Mouse (Mus musculus) erythroblast, adult 5-6 weeks (primary cell): ENCODE measurements around the gene Nxf1. TPM values are rescaled to one million over a fixed set of nuclear protein-coding genes. Genes with fewer than 3 reads are reported as not detected.
A peak's percentile ranks its signal among the peaks of the same experiment; 100 is the strongest.
"Not testable (repeated sequence)": the region's sequence is repeated elsewhere in the genome, so short reads cannot be mapped to it uniquely, and the experiment has no call there.

Experiments used
- ATAC-seq: replicated peaks from 2 replicates; pipeline ENCODE4 v1.8.0; 2016; ENCODE audit warnings: moderate number of reproducible peaks, mild to moderate bottlenecking, moderate TSS enrichment, inconsistent platforms; ENCODE audit not compliant: poor library complexity, low FRiP score, severe bottlenecking
- total RNA-seq, 2 experiments: library from RNA; stranded (forward) in 1 of 2; stranded (reverse) in 1 of 2; fragments of 150-400 nt in 1 of 2; fragments of 200-764, 138-1000 nt in 1 of 2; gene quantifications; 2 replicates each; pipeline versions ENCODE4 v1.2.3 to v1.2.4; 2015 to 2017; ENCODE audit warnings: low replicate concordance in 2 of 2

Nxf1 gene
- 135 and 146 TPM in 2 replicates for total RNA-seq (2015; ENCODE audit: low replicate concordance)
- 35.0 and 81.7 TPM in 2 replicates for total RNA-seq (2017; ENCODE audit: low replicate concordance)

DNA sequence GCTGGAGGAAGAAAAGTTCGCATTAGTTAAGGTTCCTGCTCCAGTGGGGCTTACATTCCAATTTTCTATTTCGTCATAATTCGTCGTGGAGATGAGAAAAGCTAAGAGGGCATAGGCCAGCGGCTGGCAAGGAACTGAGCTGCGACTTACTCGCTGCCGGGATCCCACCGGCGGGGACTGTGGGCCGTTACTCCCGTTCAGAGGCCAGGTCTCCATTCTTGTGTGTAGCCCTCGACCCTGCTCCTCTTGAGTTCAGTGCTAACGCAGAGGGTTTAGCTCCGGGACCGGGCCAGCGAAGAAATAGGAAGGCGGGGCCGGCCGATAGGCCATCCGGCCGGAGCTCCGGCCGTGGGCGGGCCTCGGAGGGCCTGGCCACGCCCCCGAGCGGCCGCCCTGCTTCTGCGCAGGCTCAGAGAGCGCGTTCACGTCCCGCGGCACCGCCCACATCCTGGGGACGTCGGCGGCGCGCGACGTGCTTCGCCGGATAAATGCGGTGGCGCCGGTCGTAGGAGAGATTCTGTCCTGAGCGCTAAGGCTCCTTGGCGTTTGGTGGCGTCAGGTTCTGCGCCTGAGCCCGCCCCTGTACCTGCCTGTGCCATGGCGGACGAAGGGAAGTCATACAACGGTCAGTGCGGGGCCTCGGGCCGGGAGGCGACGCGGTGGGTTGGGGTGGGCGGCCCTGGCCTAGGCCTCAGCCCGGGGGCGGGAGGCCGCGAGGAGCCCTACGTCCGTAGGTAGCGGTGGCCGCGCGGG, at the start of gene Nxf1:
Gene Nxf1 (plus strand): TSS at position 439 of the 753 bp plus-strand sequence.
- peak; percentile 91 for ATAC-seq

DNA sequence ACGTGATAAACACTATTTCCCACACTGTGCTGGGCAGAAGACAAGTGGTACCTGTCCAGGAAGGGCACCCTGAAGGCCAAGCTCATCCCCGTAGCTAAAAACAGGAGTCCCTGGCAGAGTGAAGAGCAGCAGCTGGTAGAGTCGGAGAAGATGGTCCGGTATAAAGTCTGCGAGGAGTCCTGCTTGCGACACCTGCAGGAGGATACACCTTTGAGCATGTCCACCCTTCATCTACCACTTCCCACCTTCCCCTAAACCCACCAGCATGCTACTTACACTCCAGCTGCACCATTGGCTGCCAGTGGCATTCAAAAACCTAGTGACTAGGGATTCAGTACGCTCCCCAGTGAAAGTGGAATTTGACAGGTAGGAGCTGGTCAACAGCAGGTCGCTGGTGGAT, 47.9 kb upstream of the Nxf1 start:
- no peak for ATAC-seq

DNA sequence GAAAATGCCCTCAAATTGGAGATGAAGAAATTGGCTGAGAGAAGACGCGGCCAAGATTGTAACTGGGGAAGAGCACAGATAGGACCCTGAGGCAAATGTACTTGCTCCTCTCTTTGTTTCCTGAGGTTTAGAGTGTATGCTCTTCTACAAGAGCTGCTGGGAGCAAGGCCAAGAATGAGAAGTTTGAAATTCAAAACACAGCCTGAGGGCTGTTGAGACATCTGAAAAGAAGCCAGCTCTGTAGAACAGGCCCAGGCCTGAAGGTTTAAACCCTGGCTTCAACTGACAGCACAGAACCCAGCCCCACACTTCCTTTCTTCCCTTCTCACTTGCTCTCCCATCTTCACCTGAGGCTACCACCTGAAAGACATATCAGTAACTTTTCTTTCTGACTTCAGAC, 46.8 kb upstream of the Nxf1 start:
- no peak for ATAC-seq

DNA sequence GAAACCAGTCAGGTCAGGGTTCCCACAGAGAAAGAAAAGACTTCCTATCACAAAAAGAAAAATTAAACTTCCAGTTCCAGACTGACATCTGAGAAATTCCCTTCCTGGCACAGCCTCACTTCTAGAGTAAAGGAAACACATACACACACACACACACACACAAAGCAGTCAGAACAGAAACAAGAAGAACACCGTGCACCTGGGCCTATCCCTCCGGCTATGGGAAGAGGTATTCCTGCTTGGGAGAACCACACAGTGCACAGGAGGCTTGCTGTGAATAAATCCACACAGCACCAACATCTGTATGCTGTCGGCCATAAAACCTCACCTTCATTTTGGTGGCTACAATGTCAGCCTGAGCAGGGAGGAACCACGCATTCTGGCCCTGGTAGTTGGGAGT, 45.4 kb upstream of the Nxf1 start:
- ATAC-seq, result no peak

DNA sequence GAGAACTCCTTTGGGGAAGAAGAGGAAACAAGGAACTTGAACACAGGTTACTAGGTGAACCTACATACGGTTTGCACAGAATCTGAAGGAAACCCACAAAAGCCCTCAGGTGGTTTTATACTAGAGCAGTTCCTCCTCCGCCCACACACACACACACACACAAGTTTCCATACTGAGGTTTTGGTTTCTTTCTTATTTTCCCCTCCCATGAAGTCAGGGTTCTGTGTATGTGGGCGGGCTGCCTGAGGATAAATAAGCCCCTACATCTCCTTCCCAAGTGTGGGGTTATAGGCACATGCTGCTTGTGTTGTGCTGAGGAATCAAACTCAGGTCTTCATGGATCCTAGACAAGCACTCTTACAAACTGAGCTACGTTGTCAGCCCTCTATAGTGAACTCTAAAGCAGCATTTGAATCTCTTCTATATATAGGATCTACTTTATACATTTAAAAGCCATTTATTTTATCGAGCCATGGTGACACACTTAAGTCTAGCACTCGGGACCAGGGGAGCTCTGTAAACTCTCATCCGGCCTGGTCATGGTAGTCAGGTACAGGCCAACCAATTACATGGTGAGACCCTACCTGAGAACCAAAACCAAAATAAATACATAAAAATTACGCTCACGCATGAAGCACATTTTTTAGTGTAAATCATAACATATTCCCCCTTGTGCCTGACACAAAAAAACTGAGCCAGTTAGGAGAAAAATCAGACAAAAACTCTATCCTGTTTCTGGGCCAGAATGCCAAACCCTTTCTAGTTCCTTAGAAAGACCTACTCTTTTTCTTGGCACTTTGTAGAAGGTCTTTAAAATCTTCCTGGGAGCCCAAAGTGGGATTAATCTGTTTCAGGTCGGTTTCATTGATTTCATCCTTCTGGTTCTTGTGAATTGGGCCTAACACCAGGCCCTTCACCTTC, 44.7 kb upstream of the Nxf1 start:
- no peak for ATAC-seq

DNA sequence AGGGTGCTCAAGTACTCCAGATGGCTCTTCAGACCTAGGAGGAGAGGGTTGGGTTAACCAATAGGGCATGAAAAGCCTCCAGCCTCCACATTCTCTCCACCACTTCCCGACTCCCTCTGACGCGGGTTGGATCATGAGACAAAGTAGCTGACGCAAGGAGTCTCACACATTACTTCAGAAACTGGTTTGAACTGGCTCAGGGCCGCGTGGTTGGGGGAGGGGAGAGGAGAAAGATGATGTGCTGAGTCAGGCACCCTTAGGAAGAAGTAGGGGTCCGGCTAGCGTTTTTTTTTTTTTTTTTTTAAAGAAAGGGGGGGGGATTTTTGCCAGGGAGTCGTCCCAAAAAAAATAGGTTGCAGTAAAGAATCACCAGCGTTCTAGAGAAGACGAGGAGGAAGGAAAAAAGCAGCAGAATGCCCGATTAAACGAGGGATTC, 44.0 kb upstream of the Nxf1 start:
- peak; percentile 26; the same call in 1 of the 2 replicates for ATAC-seq

DNA sequence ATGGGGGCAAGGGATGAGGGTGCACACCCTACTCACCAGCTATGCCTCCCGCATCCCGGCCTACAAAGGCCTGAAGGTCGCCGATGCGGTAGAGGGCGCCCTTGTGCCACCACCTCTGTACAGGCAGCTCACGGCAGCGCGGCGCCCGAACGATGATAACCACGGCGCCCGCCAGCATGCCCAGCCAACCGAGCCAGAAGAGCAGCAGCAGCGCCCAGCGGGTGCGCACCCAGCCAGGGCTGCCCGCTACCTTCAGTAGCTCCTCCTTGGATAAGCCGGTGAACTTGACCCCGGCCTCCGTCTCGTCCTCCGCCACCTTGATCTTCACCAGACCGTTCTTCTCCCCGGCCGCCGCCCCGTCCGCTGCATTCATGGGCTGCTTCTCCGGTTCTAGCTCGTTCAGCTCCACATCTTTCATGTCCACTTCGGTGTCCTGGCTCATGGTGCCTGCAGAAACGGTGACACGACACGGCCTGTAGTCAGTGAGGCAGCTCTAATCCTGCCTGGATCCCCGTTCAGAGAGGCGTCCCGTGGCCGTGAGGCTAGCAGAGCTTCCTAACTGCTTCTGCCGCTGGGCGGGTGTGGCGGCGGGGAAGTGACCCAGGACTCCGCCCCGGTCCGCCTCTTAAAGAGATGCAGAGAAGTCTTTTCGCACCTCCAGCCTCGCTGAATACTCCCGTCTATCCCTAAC, 43.4 kb upstream of the Nxf1 start:
- ATAC-seq, result peak; percentile 74

DNA sequence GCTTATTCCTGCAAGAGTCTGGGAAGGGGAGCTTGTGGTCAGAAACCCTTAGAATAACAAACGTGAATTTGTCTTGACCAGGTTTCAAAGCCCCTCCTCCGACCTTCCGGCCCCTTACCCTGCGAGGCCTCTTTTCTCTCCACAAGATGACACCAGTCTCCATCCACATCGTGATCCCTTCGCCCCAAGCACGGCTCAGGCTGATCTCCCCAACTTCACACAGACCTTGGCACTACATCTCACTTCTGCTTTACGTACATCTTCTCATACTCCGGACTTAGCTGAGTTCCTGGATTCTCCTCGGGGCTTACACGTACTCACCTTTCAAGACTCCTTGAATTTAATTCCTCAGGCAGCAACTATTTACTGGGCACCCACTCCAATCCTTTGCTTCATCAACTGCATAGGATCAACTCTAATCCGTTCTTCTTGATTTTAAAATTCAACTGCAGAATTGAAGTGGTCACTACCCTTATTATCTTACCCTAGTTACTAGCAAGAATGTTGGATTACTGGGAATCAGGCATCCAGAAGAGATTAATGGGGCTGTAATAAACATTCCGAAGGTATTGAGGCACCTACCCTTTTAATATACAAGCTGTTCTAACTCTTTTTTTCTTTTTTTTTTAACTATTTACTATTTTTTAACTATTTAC, 42.7 kb upstream of the Nxf1 start:
- peak; percentile 16 for ATAC-seq

DNA sequence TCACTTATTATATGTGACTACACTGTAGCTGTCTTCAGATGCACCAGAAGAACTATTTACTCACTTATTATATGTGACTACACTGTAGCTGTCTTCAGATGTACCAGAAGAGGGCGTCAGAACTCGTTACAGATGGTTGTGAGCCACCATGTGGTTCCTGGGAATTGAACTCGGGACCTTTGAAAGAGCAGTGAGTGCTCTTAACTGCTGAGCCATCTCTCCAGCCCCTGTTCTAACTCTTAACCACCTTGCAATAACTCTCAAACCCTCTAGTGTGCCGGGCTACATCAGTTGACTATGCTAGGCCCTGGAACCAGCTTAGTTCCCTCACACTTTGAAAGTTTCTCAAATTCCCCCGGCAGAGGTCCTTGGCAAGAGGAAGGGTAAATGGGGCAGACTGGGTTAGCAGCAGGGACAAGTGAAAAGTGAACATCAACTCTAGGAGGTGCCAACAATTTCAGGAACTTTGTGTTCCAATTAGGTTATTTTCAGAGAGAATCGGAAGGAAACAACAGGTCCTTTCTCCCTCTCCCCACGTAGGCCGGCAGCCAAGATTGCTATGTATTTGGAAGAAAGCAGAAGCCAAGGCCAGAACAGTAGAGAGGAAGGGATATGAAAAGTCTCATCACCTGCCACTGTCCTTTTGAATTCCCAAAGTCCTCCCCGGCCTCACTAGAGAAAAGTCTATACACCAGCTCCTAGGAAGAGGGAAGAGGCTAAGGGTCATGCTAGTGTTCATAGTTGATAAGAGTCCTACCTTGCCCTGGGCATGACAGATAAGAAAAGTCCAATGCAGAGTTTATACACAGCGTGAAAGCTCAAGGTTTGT, 42.0 kb upstream of the Nxf1 start:
- peak; percentile 64 for ATAC-seq

DNA sequence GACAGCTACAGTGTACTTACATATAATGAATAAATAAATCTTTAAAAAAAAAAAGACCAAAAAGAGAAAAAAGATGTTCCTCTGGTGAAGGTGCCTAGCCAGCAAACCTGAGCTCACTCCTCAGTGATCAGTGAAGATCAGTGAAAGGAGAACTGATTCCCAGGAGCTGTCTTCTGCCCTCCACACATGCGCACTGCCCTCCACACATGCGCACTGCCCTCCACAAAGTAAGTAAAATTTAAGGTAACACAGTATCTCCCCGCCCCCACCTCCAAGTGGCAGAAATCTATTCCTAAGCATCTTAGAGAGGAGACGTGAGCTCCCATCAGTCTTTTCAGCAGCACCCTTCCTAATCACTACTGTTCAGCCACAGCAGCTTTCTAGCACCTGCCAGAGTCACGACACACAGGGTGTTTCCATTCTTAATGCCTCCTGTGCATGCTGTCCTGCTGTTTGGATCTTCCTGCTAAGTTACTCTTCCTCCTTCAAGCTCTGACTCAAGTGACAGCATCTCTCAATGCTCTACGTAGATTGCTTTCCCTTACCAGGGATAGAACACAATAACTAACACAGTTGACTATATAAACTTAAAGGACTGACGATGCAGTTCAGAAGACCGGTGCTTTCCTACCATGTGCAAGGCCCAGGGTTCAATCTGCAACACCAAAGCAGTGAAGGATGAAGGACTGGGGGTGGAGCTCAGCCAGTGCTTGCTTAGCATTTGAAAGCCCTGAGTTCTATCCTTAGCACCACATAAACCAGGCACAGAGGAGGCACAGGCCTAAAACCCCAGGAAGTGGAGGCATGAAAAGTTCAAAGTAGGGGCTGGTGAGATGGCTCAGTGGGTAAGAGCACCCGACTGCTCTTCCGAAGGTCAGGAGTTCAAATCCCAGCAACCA, 40.8 kb upstream of the Nxf1 start:
- peak; percentile 32 for ATAC-seq

DNA sequence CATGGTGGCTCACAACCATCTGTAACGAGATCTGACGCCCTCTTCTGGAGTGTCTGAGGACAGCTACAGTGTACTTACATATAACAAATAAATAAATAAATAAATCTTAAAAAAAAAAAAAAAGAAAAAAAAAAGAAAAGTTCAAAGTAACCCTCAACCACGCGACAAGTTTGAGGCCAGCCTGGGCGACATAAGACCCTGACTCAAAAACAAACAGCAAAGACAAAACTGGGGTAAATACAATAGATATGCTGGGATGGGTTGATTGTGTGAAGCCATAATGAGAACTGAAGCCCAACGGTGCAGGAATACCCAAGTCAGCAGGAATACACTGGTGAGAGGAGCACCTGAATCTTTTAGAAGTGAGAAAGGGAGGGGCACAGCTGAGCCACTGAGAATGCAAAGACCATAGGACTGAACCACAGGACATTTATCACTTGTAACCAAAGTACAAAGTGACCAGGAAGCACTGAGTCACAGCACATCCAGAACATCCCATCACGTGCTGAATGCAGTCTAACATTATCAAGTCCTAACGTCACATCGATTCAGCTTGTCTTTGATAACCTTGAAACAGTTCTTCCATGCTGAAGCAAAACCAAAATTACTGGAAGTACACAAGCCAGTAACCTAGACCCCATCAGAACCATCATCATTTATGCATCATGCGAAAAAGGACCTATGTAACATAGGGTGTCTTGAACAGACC, 40.0 kb upstream of the Nxf1 start:
- ATAC-seq, result no peak

DNA sequence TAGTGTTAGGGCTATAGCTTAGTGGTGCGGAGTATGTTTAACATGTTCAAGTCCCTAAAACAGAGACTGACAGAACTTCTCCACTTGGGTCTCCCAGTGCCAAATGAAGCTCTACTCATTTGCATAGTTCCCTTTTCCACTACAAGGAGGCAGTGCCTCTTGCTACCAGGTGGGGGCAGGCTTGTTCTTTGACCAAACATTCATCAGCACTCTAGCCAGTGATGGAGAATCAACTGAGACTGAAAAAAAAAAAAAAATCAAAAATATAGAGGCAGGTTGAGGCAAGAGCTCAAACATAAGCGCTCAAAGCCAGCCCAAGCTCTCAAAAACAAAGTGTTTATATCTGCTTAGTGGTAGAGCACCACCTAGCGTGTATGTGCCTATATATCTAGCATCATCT, 38.5 kb upstream of the Nxf1 start:
- ATAC-seq, result peak; percentile 39

DNA sequence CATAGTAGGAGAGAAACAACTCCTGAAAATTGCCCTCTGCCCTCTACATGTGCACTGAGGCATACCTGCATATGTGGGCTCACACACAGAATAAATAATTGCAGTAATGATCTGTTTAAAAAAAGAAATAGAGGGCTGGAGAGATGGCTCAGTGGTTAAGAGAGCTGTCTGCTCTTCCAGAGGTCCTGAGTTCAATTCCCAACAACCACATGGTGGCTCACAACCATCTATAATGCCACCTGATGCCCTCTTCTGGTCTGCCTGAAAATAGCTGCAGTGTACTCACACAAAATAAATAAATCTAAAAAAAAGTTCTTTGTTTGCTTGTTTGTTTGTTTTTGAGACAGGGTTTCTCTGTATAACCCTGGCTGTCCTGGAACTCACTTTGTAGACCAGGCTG, 37.8 kb upstream of the Nxf1 start:
- ATAC-seq, result not testable (repeated sequence)

DNA sequence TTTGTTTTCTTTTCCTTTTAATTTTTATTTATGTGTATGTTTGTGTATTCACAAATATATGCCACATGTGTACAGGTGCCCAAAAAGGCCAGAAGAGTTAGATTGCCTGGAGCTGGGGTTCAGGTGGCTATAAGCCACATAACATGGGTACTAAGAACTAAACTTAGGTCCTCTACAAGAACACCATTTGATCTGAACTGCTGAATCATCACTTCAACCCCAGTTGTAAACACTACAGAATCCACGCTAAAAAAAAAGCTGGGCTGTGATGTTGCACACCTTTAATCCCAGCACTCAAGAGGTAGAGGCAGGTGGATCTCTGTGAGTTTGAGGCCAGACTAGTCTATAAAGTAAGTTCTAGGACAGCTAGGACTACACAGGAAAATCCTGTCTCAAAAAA, 35.5 kb upstream of the Nxf1 start:
- ATAC-seq, result no peak

DNA sequence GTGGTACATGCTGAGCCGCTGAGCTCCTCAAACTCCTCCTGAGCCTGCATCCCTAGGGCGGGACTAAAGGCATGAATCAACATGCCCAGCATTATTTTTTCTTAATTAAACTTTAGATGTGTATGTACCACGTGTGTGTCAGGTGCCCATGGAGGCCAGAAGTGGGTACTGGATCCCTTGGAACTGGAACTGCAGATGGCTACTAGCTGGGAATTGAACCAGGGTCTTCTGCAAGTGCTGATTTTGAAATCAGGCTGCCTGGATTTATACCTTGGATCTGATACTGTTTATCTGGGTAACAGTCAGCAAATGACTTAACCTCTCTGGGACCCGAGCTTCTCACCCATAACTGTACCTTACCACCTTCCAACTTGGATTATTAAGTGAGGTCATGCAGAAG, 34.9 kb upstream of the Nxf1 start:
- no peak for ATAC-seq

DNA sequence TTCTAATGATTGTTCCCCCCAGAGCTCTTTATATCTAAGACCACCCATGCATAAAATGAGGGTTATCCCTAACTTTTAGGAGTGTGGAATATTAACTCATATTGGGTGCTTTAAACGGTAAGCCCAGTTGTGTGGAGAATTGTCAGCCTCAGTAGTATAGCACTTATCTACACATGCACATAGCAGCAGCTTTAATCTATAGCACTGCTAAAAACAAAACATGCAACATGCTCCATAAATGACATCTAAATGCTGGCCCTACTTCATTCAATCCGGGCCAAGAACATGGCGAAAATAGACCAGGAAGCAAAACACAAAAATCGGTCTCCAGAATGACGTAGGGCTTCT, 34.3 kb upstream of the Nxf1 start:
- ATAC-seq, result peak; percentile 29

DNA sequence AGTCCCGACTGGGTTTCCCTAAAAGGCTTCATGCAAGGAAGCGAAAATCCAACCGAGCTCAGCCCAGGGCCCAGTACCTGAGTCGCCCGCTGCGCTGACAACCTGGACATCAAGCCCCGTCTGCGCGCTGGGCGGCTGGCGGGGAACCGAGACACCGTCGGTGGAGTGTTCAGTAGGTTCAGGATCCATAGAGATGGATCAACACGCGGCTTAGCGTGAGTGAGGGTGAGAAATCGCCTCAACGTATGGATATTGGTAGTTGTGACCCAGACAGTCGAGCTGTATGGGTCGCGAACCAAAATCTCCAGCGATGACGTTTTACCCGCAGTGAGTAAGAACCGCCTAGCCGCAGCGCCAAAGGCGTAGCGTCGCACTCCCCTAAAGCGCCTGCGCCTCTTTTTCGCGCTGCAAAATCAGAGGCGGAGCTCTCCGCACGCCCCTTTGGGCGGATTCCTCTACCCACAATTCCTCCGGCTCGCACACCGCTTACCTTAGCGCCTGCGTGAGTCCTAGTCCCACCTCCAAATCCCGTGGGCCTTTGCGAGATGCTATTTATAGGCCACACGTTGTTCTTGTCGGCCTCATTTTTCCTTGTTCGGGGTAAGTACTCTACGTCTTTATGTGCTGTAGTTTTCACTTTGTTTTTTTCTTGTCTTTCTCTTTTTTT, 33.8 kb upstream of the Nxf1 start, which contains the start of gene Slc3a2:
Gene Slc3a2 (minus strand): TSS at position 463 of the 667 bp plus-strand sequence.
- ATAC-seq, result peak; percentile 90
